Mouse (Mus musculus) heart, postnatal 0 days (tissue): ENCODE results near the gene Actl6b. TPM values are rescaled to one million over a fixed set of nuclear protein-coding genes. Genes with fewer than 3 reads are reported as not detected.

ENCODE experiments used
- ATAC-seq: fragments of 200-750 bp; cut with Nextera tagmentation; 2 replicates; pipeline ENCODE4 v1.8.0; 2017; ENCODE audit warnings: low read depth, moderate number of reproducible peaks, moderate library complexity; ENCODE audit not compliant: insufficient read depth
- DNase-seq: peaks from one replicate; pipeline ENCODE4 v3.0.0-alpha.2; 2016; ENCODE audit warnings: low spot score
- H3K27ac ChIP-seq: fragments of 300-500 bp; sonication (generic); 2 replicates; pipeline ENCODE4 v1.5.1; 2014; ENCODE audit warnings: low read depth, mild to moderate bottlenecking
- H3K27me3 ChIP-seq: fragments of 300-500 bp; sonication (generic); 2 replicates; pipeline ENCODE4 v1.6.1; 2014; ENCODE audit warnings: low read length, mixed read lengths; ENCODE audit not compliant: control insufficient read depth, insufficient read depth
- H3K36me3 ChIP-seq: fragments of 300-500 bp; sonication (generic); replicated peaks from 2 replicates; pipeline ENCODE4 v1.6.1; 2014; ENCODE audit warnings: low read length, mixed read lengths; ENCODE audit not compliant: control insufficient read depth, insufficient read depth
- H3K4me1 ChIP-seq: fragments of 300-500 bp; sonication (generic); 2 replicates; pipeline ENCODE4 v1.6.1; 2014; ENCODE audit warnings: antibody characterized with exemption; ENCODE audit not compliant: control insufficient read depth, insufficient read depth
- H3K4me2 ChIP-seq: fragments of 300-500 bp; sonication (generic); 2 replicates; pipeline ENCODE4 v1.6.1; 2014; ENCODE audit warnings: low read depth, mild to moderate bottlenecking, low read length, moderate library complexity
- H3K4me3 ChIP-seq: fragments of 300-500 bp; sonication (generic); 2 replicates; pipeline ENCODE4 v1.5.1; 2014; ENCODE audit warnings: low read depth, low read length
- H3K9ac ChIP-seq: fragments of 300-500 bp; sonication (generic); replicated peaks from 2 replicates; pipeline ENCODE4 v1.6.1; 2014; ENCODE audit warnings: low read depth, low read length, mixed read lengths
- H3K9me3 ChIP-seq: fragments of 300-500 bp; sonication (generic); replicated peaks from 2 replicates; pipeline ENCODE4 v1.6.1; 2016; ENCODE audit warnings: low read length; ENCODE audit not compliant: control insufficient read depth
- CTCF ChIP-seq: IDR thresholded peaks from 2 replicates; pipeline ENCODE4 v1.5.1; 2016; ENCODE audit warnings: antibody characterized with exemption, control low read depth, low read depth
- EP300 ChIP-seq: IDR thresholded peaks from 2 replicates; pipeline ENCODE4 v1.6.1; 2016; ENCODE audit warnings: antibody characterized with exemption, low read depth
- WGBS: fragments of 180-500 bp; shearing (Covaris S2); extraction: QIAGEN DNeasy Blood & Tissue Kit; methylation state at CpG from one replicate; pipeline ENCODE4 v1.1.7; 2014; 5-methylcytosine and 5-hydroxymethylcytosine counted together
- polyA plus RNA-seq: library from polyadenylated mRNA; unstranded; fragments of >200 nt; fragmentation: Nextera tagmentation; extraction: Ambion mirVana; gene quantifications from 2 replicates; pipeline ENCODE4 v1.2.1, GENCODE M21; 2015
- total RNA-seq: library from RNA; depleted of rRNA; stranded (reverse); fragments of >200 nt; gene quantifications from 2 replicates; pipeline ENCODE4 v1.2.3, GENCODE M21; 2014; ENCODE audit warnings: low replicate concordance

Gene Actl6b
- total and polyA plus RNA-seq, 2 experiments from 2014 or later: not detected

DNA sequence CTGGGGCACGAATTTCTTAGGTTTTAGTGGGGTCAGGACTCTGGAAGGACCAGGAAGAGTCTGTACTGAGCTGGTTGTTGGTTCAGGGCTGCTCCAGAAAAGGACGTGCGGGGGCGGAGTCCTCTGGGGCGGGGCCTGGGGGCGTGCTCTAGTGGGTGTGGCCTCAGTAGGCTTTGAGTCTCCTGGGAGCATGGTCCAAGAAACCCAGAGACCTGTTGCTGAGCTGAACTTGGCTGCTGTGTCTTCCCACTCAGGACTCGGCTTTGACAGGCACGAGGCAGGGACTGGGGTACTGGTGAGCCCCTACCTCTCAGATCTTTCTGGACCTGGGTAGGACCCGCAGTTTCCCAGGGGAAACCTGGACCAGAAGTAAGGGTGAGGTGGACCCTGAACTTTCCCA is 16.3 kb downstream of the Actl6b start, which contains the start of gene Tfr2:
Tfr2 (plus strand) TSS at position 176 of the 400 bp plus-strand sequence.
- H3K27ac ChIP-seq: no peak within 1 kb of the TSS
- 0 out of 2 replicates have a peak, but pooled peaks cover 3% of the 10 kb centered on the region for H3K27me3 ChIP-seq
- no peaks in the 10 kb centered on the region for H3K9me3 ChIP-seq
- H3K9ac ChIP-seq: no peak within 1 kb of the TSS
- DNase-seq: no peak
- TF ChIP-seq EP300 (no peak), CTCF (no peak)
- H3K4me3 ChIP-seq: no peak within 1 kb of the TSS
- WGBS: 18% methylated on average over 9 of the region's 9 CpGs
- peak; percentile 61; the same call in 1 of the 2 replicates for ATAC-seq
- H3K4me1 ChIP-seq: 0 out of 2 replicates have a peak, but pooled peaks cover 2% of the 10 kb centered on the region
- H3K36me3 ChIP-seq: no peaks in the 10 kb centered on the region
- no peak within 1 kb of the TSS for H3K4me2 ChIP-seq

DNA sequence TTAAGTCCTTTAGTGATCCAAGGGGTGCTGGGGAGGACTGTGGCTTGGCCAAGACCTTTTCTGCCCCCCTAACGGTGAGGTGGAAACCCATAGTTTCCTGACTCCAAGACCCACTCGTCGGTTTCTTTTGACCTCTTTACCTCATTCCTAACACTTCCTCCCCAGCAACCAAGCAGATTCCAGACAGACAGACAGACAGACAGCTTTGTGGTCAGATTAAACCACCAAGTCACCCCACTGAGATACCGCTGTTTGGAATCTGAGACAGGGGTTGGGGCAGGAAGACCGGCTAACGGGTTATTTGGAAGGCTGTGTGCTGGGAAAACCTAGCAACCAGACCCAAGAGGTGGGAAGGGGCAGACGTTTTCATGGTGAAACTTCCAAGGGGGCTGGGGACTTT is 16.9 kb downstream of the Actl6b start:
- Histone ChIP-seq H3K9ac (no peak overlapping the region), H3K27ac (no peak overlapping the region), H3K9me3 (no peaks in the 10 kb centered on the region), H3K4me2 (no peak overlapping the region), H3K4me1 (0 out of 2 replicates have a peak, but pooled peaks cover 3% of the 10 kb centered on the region), H3K4me3 (no peak overlapping the region), H3K36me3 (no peaks in the 10 kb centered on the region), H3K27me3 (0 out of 2 replicates have a peak, but pooled peaks cover 3% of the 10 kb centered on the region)
- DNase-seq (no peak), ATAC-seq (no peak)
- TF ChIP-seq CTCF (no peak), EP300 (no peak)
- WGBS: 41% methylated on average over 7 of the region's 7 CpGs

DNA sequence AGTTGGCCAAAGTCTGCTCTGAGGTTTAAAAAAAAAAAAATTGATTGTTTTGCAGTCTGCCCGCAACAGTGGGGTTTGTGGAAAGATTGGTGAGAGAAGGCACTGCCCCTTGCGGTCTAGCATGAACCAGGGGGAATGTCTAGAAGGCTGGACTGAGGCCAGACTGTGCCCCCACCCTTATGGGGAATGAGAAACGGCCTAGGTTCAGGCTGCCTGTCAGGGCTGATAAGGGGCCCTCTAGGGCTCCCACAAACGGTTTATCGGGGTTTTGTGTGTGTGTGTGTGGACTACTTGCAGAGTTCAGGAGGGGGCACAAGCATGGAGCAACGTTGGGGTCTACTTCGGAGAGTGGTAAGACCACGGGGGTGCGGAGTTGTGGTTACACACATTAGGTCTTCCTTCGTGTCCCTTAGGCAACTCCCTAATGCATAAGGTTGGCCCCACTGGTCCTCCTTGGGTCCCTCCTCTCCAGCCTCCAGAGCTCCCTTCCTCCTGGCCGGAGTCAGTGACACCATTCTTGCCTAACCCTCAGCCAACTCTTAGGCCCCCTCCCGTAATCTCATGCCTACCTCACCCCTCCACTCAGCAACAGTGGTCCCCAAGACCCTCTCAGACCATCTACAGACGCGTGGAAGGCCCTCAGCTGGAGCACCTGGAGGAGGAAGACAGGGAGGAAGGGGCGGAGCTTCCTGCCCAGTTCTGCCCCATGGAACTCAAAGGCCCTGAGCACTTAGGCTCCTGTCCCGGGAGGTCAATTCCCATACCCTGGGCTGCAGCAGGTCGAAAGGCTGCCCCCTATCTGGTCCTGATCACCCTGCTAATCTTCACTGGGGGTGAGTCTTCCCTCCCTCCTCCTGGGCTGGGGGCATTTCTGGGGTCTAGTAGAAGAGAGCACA is 17.6 kb downstream of the Actl6b start:
- DNase-seq (no peak), ATAC-seq (no peak)
- no peaks in the 10 kb centered on the region for H3K9me3 ChIP-seq
- 0 out of 2 replicates have a peak, but pooled peaks cover 3% of the 10 kb centered on the region for H3K27me3 ChIP-seq
- no peak overlapping the region for H3K4me3 ChIP-seq
- no peak overlapping the region for H3K9ac ChIP-seq
- H3K36me3 ChIP-seq: no peaks in the 10 kb centered on the region
- H3K27ac ChIP-seq: no peak overlapping the region
- no peak for TF ChIP-seq EP300
- TF ChIP-seq CTCF: no peak
- H3K4me1 ChIP-seq: 0 out of 2 replicates have a peak, but pooled peaks cover 3% of the 10 kb centered on the region
- H3K4me2 ChIP-seq: no peak overlapping the region
- 65% methylated on average over 17 of the region's 17 CpGs for WGBS

DNA sequence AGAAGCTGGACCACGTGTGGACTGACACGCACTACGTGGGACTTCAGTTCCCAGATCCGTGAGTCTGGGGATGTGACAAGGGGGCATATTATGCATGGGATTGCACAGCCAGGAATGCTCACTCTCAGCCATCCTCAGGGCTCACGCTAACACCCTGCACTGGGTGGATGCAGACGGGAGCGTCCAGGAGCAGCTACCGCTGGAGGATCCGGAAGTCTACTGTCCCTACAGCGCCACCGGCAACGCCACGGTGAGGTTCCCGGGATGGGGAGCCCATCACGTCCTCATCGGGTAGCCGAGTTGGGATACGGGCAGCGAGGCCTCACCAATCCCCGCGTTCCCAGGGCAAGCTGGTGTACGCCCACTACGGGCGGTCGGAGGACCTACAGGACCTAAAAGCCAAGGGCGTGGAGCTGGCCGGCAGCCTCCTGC is 21.2 kb downstream of the Actl6b start:
- Histone ChIP-seq H3K4me2 (peak overlapping the region; percentile 50), H3K4me3 (0 out of 2 replicates have a peak overlapping the region, but pooled peaks have one; percentile 4), H3K4me1 (0 out of 2 replicates have a peak, but pooled peaks cover 3% of the 10 kb centered on the region), H3K9me3 (no peaks in the 10 kb centered on the region), H3K27ac (no peak overlapping the region), H3K9ac (no peak overlapping the region), H3K36me3 (no peaks in the 10 kb centered on the region), H3K27me3 (0 out of 2 replicates have a peak, but pooled peaks cover 3% of the 10 kb centered on the region)
- ATAC-seq: peak; percentile 36; the same call in 1 of the 2 replicates
- TF ChIP-seq CTCF: peak; percentile 11
- no peak for TF ChIP-seq EP300
- DNase-seq: no peak
- 5% methylated on average over 27 of the region's 27 CpGs for WGBS

DNA sequence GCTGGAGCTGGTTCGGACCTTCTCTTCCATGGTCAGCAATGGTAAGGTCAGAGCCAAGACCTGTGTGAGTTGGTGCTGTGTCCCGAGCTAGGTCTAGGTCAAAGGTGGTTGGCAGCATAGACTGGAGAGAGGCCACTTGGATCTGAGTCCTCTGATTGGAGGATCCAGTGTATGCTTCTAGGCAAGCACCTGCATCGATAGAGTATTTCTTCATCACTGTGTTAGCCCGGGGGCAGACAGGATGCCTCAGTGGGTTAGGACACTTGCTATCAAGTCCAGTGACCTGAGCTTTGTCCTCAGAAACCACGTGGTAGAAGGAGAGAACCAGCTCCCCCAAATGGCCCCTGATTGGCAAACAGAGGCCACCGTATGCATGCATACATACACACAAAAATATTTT is 26.9 kb downstream of the Actl6b start:
- 59% methylated on average over 6 of the region's 6 CpGs for WGBS
- H3K9me3 ChIP-seq: no peaks in the 10 kb centered on the region
- no peak overlapping the region for H3K4me3 ChIP-seq
- no peaks in the 10 kb centered on the region for H3K4me1 ChIP-seq
- no peak overlapping the region for H3K27ac ChIP-seq
- TF ChIP-seq EP300 (no peak), CTCF (no peak)
- no peak for ATAC-seq
- no peaks in the 10 kb centered on the region for H3K36me3 ChIP-seq
- peaks cover 27% of the 10 kb centered on the region for H3K27me3 ChIP-seq
- H3K9ac ChIP-seq: no peak overlapping the region
- H3K4me2 ChIP-seq: no peak overlapping the region
- no peak for DNase-seq
